Mouse (Mus musculus) MEL (cell line): ENCODE measurements around the gene Itih3.

Experiments used
- CTCF ChIP-seq, 3 experiments: IDR thresholded peaks in 2 of 3; conservative IDR thresholded peaks in 1 of 3; 2 replicates each; pipeline ENCODE4 v1.5.1; 2011 to 2012; ENCODE audit warnings: low read length in 3 of 3, low read depth in 2 of 3, mild to moderate bottlenecking in 2 of 3, improper control_type of control experiment in 1 of 3, inconsistent platforms in 1 of 3, mixed read lengths in 1 of 3, moderate library complexity in 1 of 3; ENCODE audit not compliant: control insufficient read depth in 1 of 3, insufficient read depth in 1 of 3, poor library complexity in 1 of 3, severe bottlenecking in 1 of 3
- GABPA ChIP-seq: IDR thresholded peaks from 2 replicates; pipeline ENCODE4 v1.6.1; 2012; ENCODE audit warnings: low read depth, mild to moderate bottlenecking, inconsistent platforms, low read length, improper control_type of control experiment, moderate library complexity
- KAT2A ChIP-seq: conservative IDR thresholded peaks from 2 replicates; pipeline ENCODE4 v1.6.1; 2012; ENCODE audit warnings: low read depth, low read length, improper control_type of control experiment, inconsistent platforms
- MAX ChIP-seq: IDR thresholded peaks from 2 replicates; pipeline ENCODE4 v1.6.1; 2011; ENCODE audit warnings: low read length, improper control_type of control experiment
- MAZ ChIP-seq: IDR thresholded peaks from 2 replicates; pipeline ENCODE4 v1.6.1; 2012; ENCODE audit warnings: low read depth, mild to moderate bottlenecking, inconsistent platforms, low read length, improper control_type of control experiment
- NELFE ChIP-seq: IDR thresholded peaks from 2 replicates; pipeline ENCODE4 v1.6.1; 2011; ENCODE audit warnings: low read depth, low read length, improper control_type of control experiment
- POLR2A ChIP-seq, 2 experiments: IDR thresholded peaks; 2 replicates each; pipeline ENCODE4 v1.6.1; 2011 to 2012; ENCODE audit warnings: low read length in 2 of 2, mild to moderate bottlenecking in 2 of 2, control low read depth in 1 of 2, improper control_type of control experiment in 1 of 2, low read depth in 1 of 2, moderate library complexity in 1 of 2; ENCODE audit not compliant: control insufficient read depth in 1 of 2, insufficient read depth in 1 of 2, poor library complexity in 1 of 2
- RAD21 ChIP-seq: IDR thresholded peaks from 2 replicates; pipeline ENCODE4 v1.6.1; 2011; ENCODE audit warnings: mild to moderate bottlenecking, low read depth, low read length, improper control_type of control experiment
- TBP ChIP-seq: IDR thresholded peaks from 2 replicates; pipeline ENCODE4 v1.8.0; 2011; ENCODE audit warnings: low read depth, low read length, improper control_type of control experiment
- UBTF ChIP-seq: IDR thresholded peaks from 2 replicates; pipeline ENCODE4 v1.6.1; 2012; ENCODE audit warnings: low read depth, mild to moderate bottlenecking, inconsistent platforms, low read length, improper control_type of control experiment, moderate library complexity, borderline replicate concordance; ENCODE audit not compliant: insufficient read depth
- ZC3H11A ChIP-seq: IDR thresholded peaks from 2 replicates; pipeline ENCODE4 v1.6.1; 2012; ENCODE audit warnings: low read depth, mild to moderate bottlenecking, inconsistent platforms, low read length, improper control_type of control experiment

- TF ChIP-seq KAT2A (no peak), CTCF (IDR thresholded peaks at IDR 0.05 in 2 of 3, conservative IDR thresholded peaks at IDR 0.05 in 1 of 3; ENCODE audit: control insufficient read depth in 1 of 3, insufficient read depth in 1 of 3, low read depth in 2 of 3, low read length in 3 of 3, poor library complexity in 1 of 3, severe bottlenecking in 1 of 3) (no peak), TBP (no peak), UBTF (no peak), RAD21 (no peak), POLR2A (IDR thresholded peaks at IDR 0.05; ENCODE audit: control insufficient read depth in 1 of 2, insufficient read depth in 1 of 2, low read depth in 1 of 2, low read length in 2 of 2, poor library complexity in 1 of 2) (no peak), ZC3H11A (no peak), MAZ (no peak), MAX (no peak), NELFE (no peak), GABPA (no peak)
Observed at GRCm38 (mm10) chr14:30880251-30880650, 43.3 kb downstream of the Itih3 start.
